Mouse (Mus musculus) liver, embryonic 15.5 days (tissue): ENCODE results near the gene Ceacam1. TPM values are rescaled to one million over a fixed set of nuclear protein-coding genes. Genes with fewer than 3 reads are reported as not detected.

Experiments
- polyA plus RNA-seq: library from polyadenylated mRNA; unstranded; fragments of >200 nt; fragmentation: Nextera tagmentation; extraction: Ambion mirVana; gene quantifications from 2 replicates; pipeline ENCODE4 v1.2.1, GENCODE M21; 2015

Ceacam1 gene
- polyA plus RNA-seq, 1 experiment from 2014 or later, result 11.1 TPM

Other genes starting within 250 kb of the Ceacam1 start
- gene Gsk3a, start 239.8 kb downstream of the Ceacam1 start, polyA plus RNA-seq, result 6.4 and 7.4 TPM in 2 replicates
- gene Erf, start 226.8 kb downstream of the Ceacam1 start, polyA plus RNA-seq, result 4.6 and 4.8 TPM in 2 replicates
- gene Cic, start 209.9 kb downstream of the Ceacam1 start, polyA plus RNA-seq, result 8.9 and 10.2 TPM in 2 replicates
- gene Pafah1b3, start 179.6 kb downstream of the Ceacam1 start, polyA plus RNA-seq, result 25.7 and 26.1 TPM in 2 replicates
- 0.07 TPM in 1 of 2 replicates, not detected in the other for gene Prr19, start 176.2 kb downstream of the Ceacam1 start, polyA plus RNA-seq
- gene Tmem145, start 171.5 kb downstream of the Ceacam1 start, polyA plus RNA-seq, result 0.09 TPM in 1 of 2 replicates, not detected in the other
- 0.79 and 1.1 TPM in 2 replicates for gene Megf8, start 160.4 kb downstream of the Ceacam1 start, polyA plus RNA-seq
- 0.24 TPM in 1 of 2 replicates, not detected in the other for gene Cnfn, start 107.9 kb downstream of the Ceacam1 start, polyA plus RNA-seq
- 3.4 and 3.8 TPM in 2 replicates for gene Lipe, start 78.9 kb downstream of the Ceacam1 start, polyA plus RNA-seq
- not detected in 2 replicates for gene Cxcl17, start 64.7 kb downstream of the Ceacam1 start, polyA plus RNA-seq
- not detected in 2 replicates for gene Ceacam2, start 62.3 kb upstream of the Ceacam1 start, polyA plus RNA-seq
- gene Erich4, start 138.3 kb upstream of the Ceacam1 start, polyA plus RNA-seq, result 0.38 and 0.60 TPM in 2 replicates
- gene Dmac2, start 141.8 kb upstream of the Ceacam1 start, polyA plus RNA-seq, result 7.9 and 8.6 TPM in 2 replicates
- gene B3gnt8, start 149.1 kb upstream of the Ceacam1 start, polyA plus RNA-seq, result 2.7 and 2.8 TPM in 2 replicates
- 30.2 and 39.3 TPM in 2 replicates for gene Bckdha, start 181.4 kb upstream of the Ceacam1 start, polyA plus RNA-seq
- gene Exosc5, start 181.6 kb upstream of the Ceacam1 start, polyA plus RNA-seq, result 46.1 and 50.8 TPM in 2 replicates
- 0.96 and 1.0 TPM in 2 replicates for gene Tmem91, start 197.6 kb upstream of the Ceacam1 start, polyA plus RNA-seq
- 19.9 and 23.2 TPM in 2 replicates for gene B9d2, start 203.2 kb upstream of the Ceacam1 start, polyA plus RNA-seq
- 5.0 and 6.0 TPM in 2 replicates for gene Tgfb1, start 209.4 kb upstream of the Ceacam1 start, polyA plus RNA-seq
- gene Ccdc97, start 241.5 kb upstream of the Ceacam1 start, polyA plus RNA-seq, result 9.7 and 10.6 TPM in 2 replicates